Mouse (Mus musculus) hindbrain, embryonic 14.5 days (tissue): ENCODE data around the gene Gpc6. TPM values are rescaled to one million over a fixed set of nuclear protein-coding genes. Genes with fewer than 3 reads are reported as not detected.
A peak's percentile ranks its signal among the peaks of the same experiment; 100 is the strongest.

ENCODE experiments used
- ATAC-seq: fragments of 200-750 bp; cut with Nextera tagmentation; 2 replicates; pipeline ENCODE4 v1.8.0; 2017; ENCODE audit warnings: moderate number of reproducible peaks, mild to moderate bottlenecking, moderate TSS enrichment, moderate library complexity; ENCODE audit not compliant: low FRiP score
- DNase-seq: peaks from one replicate; pipeline ENCODE4 v3.0.0-alpha.2; 2015; ENCODE audit warnings: low spot score
- H3K27ac ChIP-seq: fragments of 300-500 bp; sonication (generic); 2 replicates; pipeline ENCODE4 v1.5.1; 2014; ENCODE audit warnings: mild to moderate bottlenecking, moderate library complexity
- H3K27me3 ChIP-seq: fragments of 300-500 bp; sonication (generic); 2 replicates; pipeline ENCODE4 v1.6.1; 2014; ENCODE audit warnings: mild to moderate bottlenecking, low read length, mixed read lengths; ENCODE audit not compliant: control insufficient read depth, insufficient read depth
- H3K36me3 ChIP-seq: fragments of 300-500 bp; sonication (generic); replicated peaks from 2 replicates; pipeline ENCODE4 v1.6.1; 2014; ENCODE audit not compliant: control insufficient read depth, insufficient read depth
- H3K4me1 ChIP-seq: fragments of 300-500 bp; sonication (generic); replicated peaks from 2 replicates; pipeline ENCODE4 v1.6.1; 2014; ENCODE audit warnings: antibody characterized with exemption, low read length, mixed read lengths; ENCODE audit not compliant: control insufficient read depth, insufficient read depth
- H3K4me2 ChIP-seq: fragments of 300-500 bp; sonication (generic); replicated peaks from 2 replicates; pipeline ENCODE4 v1.6.1; 2014; ENCODE audit warnings: mild to moderate bottlenecking, moderate library complexity
- H3K4me3 ChIP-seq: fragments of 300-500 bp; sonication (generic); replicated peaks from 2 replicates; pipeline ENCODE4 v1.5.1; 2014; ENCODE audit warnings: mild to moderate bottlenecking, low read length
- H3K9ac ChIP-seq: fragments of 300-500 bp; sonication (generic); 2 replicates; pipeline ENCODE4 v1.6.1; 2014
- H3K9me3 ChIP-seq: fragments of 300-500 bp; sonication (generic); 2 replicates; pipeline ENCODE4 v1.6.1; 2016; ENCODE audit warnings: low read length; ENCODE audit not compliant: control insufficient read depth
- WGBS: fragments of 180-500 bp; shearing (Covaris S2); extraction: QIAGEN DNeasy Blood & Tissue Kit; methylation state at CpG from one replicate; pipeline ENCODE4 v1.1.7; 2014; 5-methylcytosine and 5-hydroxymethylcytosine counted together
- polyA plus RNA-seq: library from polyadenylated mRNA; unstranded; fragments of >200 nt; fragmentation: Nextera tagmentation; extraction: Ambion mirVana; gene quantifications from 2 replicates; pipeline ENCODE4 v1.2.1, GENCODE M21; 2014

Gene Gpc6
- polyA plus RNA-seq, 1 experiment from 2014 or later = 18.6 TPM

- Histone ChIP-seq H3K4me2 (no peak overlapping the region), H3K27ac (no peak overlapping the region), H3K9me3 (no peaks in the 10 kb centered on the region), H3K4me1 (no peaks in the 10 kb centered on the region), H3K9ac (no peak overlapping the region), H3K4me3 (no peak overlapping the region), H3K27me3 (no peaks in the 10 kb centered on the region), H3K36me3 (no peaks in the 10 kb centered on the region)
- no peak for ATAC-seq
- 56% methylated on average over 8 of the region's 8 CpGs for WGBS
- DNase-seq = no peak
These were observed 379.0 kb downstream of the Gpc6 start for GRCm38 (mm10) chr14:117303901-117304722.

DNA sequence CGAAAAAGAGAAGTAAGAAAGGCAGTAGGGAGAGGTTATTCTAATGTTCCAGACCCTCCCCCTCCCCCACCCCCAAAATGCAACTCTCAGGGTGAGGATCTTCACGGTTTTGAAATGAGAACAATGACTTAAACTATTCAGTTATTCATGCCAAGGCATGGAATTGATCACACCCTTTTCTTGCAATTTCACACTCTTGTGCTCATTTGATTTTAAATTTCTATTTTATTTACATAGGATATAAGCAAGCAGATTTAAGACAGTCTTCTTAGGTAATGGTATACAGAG lies 379.6 kb downstream of the Gpc6 start:
- H3K27me3 ChIP-seq = no peaks in the 10 kb centered on the region
- no peaks in the 10 kb centered on the region for H3K4me1 ChIP-seq
- no peak overlapping the region for H3K9ac ChIP-seq
- no peaks in the 10 kb centered on the region for H3K36me3 ChIP-seq
- no peak for DNase-seq
- no peaks in the 10 kb centered on the region for H3K9me3 ChIP-seq
- H3K4me3 ChIP-seq = no peak overlapping the region
- no peak for ATAC-seq
- 21% methylated on average over 2 of the region's 2 CpGs for WGBS
- no peak overlapping the region for H3K27ac ChIP-seq
- H3K4me2 ChIP-seq = no peak overlapping the region

- no peak overlapping the region for H3K27ac ChIP-seq
- H3K9ac ChIP-seq = no peak overlapping the region
- ATAC-seq (no peak), DNase-seq (no peak)
- no peak overlapping the region for H3K4me2 ChIP-seq
- no peaks in the 10 kb centered on the region for H3K9me3 ChIP-seq
- H3K27me3 ChIP-seq = no peaks in the 10 kb centered on the region
- 77% methylated on average over 3 of the region's 3 CpGs for WGBS
- H3K4me1 ChIP-seq = no peaks in the 10 kb centered on the region
- H3K4me3 ChIP-seq = no peak overlapping the region
- no peaks in the 10 kb centered on the region for H3K36me3 ChIP-seq
These were observed 384.9 kb downstream of the Gpc6 start for GRCm38 (mm10) chr14:117309997-117310520.

DNA sequence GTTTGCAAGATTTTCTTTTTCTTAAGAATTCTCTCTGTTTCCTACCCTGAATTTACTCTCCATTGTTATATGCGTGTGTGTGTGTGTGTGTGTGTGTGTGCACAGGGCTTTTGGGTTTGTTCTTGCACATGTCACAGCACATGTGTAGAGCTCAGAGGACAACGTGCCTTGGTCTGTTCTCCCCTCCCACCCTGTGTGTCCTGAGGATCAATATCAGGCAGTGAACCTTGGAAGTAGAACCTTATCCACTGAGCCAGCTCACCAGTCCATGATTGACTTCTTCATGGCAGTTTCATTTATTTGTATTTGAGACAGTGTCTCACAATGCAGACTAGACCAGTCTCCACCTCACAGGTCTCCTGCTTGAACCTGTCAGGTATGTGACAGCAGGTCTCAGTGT lies 399.1 kb downstream of the Gpc6 start:
- Histone ChIP-seq H3K4me2 (no peak overlapping the region), H3K4me3 (no peak overlapping the region), H3K9ac (no peak overlapping the region), H3K27ac (no peak overlapping the region), H3K9me3 (no peaks in the 10 kb centered on the region), H3K4me1 (no peaks in the 10 kb centered on the region), H3K36me3 (no peaks in the 10 kb centered on the region), H3K27me3 (no peaks in the 10 kb centered on the region)
- no peak for ATAC-seq
- WGBS = 88% methylated on average over 2 of the region's 2 CpGs
- no peak for DNase-seq

- no peaks in the 10 kb centered on the region for H3K27me3 ChIP-seq
- no peak for ATAC-seq
- no peak overlapping the region for H3K4me2 ChIP-seq
- H3K9me3 ChIP-seq = no peaks in the 10 kb centered on the region
- no peak for DNase-seq
- H3K9ac ChIP-seq = no peak overlapping the region
- no peak overlapping the region for H3K27ac ChIP-seq
- H3K4me1 ChIP-seq = peaks cover 1% of the 10 kb centered on the region; the same call in 1 of the 2 replicates
- 73% methylated on average over 1 of the region's 1 CpGs for WGBS
- no peaks in the 10 kb centered on the region for H3K36me3 ChIP-seq
- H3K4me3 ChIP-seq = no peak overlapping the region
These were observed 407.1 kb downstream of the Gpc6 start for GRCm38 (mm10) chr14:117332256-117332655.

DNA sequence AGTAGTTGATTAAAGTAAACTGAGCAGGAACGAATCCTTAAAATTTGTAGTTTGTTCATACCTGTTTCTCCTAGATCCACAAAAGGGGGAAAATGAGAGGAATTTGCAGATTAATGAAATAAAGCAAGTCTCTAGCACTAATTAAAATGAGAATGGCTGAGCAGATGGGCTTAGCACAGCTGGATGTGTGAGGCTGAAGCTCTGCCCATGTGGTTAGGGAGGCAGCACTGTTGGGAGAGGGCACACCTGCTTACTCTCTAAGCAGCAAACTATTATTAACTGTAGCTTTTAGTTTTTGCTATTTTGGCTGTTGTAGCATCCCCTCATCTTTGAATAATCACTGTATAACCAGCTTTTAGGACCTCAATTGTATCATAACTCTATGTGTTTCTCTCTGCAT lies 412.2 kb downstream of the Gpc6 start:
- 41% methylated on average over 1 of the region's 1 CpGs for WGBS
- H3K36me3 ChIP-seq = no peaks in the 10 kb centered on the region
- no peak overlapping the region for H3K4me2 ChIP-seq
- DNase-seq = no peak
- H3K9ac ChIP-seq = no peak overlapping the region
- ATAC-seq = no peak
- H3K4me1 ChIP-seq = peaks cover 4% of the 10 kb centered on the region; the same call in 1 of the 2 replicates
- no peak overlapping the region for H3K27ac ChIP-seq
- H3K27me3 ChIP-seq = no peaks in the 10 kb centered on the region
- H3K9me3 ChIP-seq = no peaks in the 10 kb centered on the region
- H3K4me3 ChIP-seq = no peak overlapping the region

DNA sequence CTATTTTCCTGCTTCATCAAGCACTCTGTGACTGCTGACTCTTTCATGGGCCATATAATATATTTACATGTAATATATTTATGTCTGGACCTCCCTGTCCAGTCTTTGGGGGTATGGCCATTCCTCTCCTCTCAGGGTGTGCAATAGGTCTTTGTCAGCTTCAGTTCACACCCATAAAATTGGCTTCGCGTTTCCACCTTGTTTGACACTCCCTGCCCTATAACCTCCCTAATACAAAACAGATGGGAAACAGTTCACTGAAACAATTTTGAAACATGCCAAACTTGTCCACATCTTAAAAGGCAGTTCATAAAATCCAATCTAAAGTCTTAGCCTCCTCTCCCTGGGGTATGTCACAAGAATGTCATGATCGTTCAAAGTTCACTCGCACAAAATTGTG lies 415.4 kb downstream of the Gpc6 start:
- no peaks in the 10 kb centered on the region for H3K27me3 ChIP-seq
- DNase-seq (no peak), ATAC-seq (no peak)
- no peak overlapping the region for H3K9ac ChIP-seq
- no peak overlapping the region for H3K4me2 ChIP-seq
- H3K4me3 ChIP-seq = no peak overlapping the region
- H3K4me1 ChIP-seq = peaks cover 4% of the 10 kb centered on the region; the same call in 1 of the 2 replicates
- 81% methylated on average over 4 of the region's 4 CpGs for WGBS
- H3K9me3 ChIP-seq = no peaks in the 10 kb centered on the region
- no peak overlapping the region for H3K27ac ChIP-seq
- H3K36me3 ChIP-seq = no peaks in the 10 kb centered on the region

GRCm38 (mm10) chr14:117344505-117344904 lies 419.4 kb downstream of the Gpc6 start:
- H3K27me3 ChIP-seq = no peaks in the 10 kb centered on the region
- H3K4me1 ChIP-seq = no peaks in the 10 kb centered on the region
- H3K4me3 ChIP-seq = no peak overlapping the region
- DNase-seq (peak; percentile 52), ATAC-seq (no peak)
- H3K4me2 ChIP-seq = no peak overlapping the region
- no peaks in the 10 kb centered on the region for H3K36me3 ChIP-seq
- H3K9me3 ChIP-seq = no peaks in the 10 kb centered on the region
- H3K9ac ChIP-seq = no peak overlapping the region
- no peak overlapping the region for H3K27ac ChIP-seq
- 55% methylated on average over 6 of the region's 6 CpGs for WGBS

DNA sequence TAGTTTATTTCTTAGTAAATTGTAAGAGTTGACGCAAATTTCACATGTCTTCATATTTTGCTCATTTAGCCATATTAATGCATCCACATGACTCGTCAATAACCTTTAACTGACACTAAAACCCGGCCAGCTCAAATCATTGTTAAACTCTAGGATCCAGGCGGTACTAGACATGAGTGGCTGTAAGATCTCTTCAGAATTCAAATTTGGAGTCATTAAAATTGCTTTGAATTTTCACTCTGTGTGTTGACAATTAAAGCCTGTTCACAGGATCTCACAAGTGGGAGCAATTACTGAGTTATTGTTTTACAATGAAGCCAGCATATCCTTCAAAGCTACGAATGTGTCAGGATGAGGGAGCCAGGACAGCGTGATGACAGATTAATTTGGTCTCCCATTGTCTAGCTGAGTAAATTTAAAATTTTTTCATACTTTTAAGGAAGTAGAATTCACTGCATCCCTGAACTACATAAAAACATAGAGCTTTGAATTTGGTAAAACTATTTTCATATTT lies 421.3 kb downstream of the Gpc6 start:
- 85% methylated on average over 6 of the region's 6 CpGs for WGBS
- Histone ChIP-seq H3K27me3 (no peaks in the 10 kb centered on the region), H3K4me3 (no peak overlapping the region), H3K27ac (no peak overlapping the region), H3K9me3 (no peaks in the 10 kb centered on the region), H3K4me1 (no peaks in the 10 kb centered on the region), H3K36me3 (no peaks in the 10 kb centered on the region), H3K4me2 (no peak overlapping the region), H3K9ac (no peak overlapping the region)
- no peak for ATAC-seq
- no peak for DNase-seq
